Mouse (Mus musculus): ENCODE measurements around the gene M6pr.
"Not testable (repeated sequence)": the region's sequence is repeated elsewhere in the genome, so short reads cannot be mapped to it uniquely, and the experiment has no call there.

The M6pr gene

GRCm38 (mm10) chr6:122343719-122344118 lies 35.2 kb downstream of the M6pr start:
- DNase-seq: no peak

GRCm38 (mm10) chr6:122344386-122345116 lies 36.0 kb downstream of the M6pr start:
- DNase-seq: no peak

- no peak for DNase-seq
These were observed 37.2 kb downstream of the M6pr start for GRCm38 (mm10) chr6:122345731-122346130.

GRCm38 (mm10) chr6:122346399-122346798 lies 37.9 kb downstream of the M6pr start:
- DNase-seq: no peak

- not testable (repeated sequence) for DNase-seq
These were observed 38.8 kb downstream of the M6pr start for GRCm38 (mm10) chr6:122347326-122347725.

GRCm38 (mm10) chr6:122355909-122356308 lies 47.4 kb downstream of the M6pr start:
- DNase-seq: no peak

GRCm38 (mm10) chr6:122357089-122357488 lies 48.6 kb downstream of the M6pr start:
- DNase-seq: no peak

- DNase-seq: no peak
These were observed 57.2 kb downstream of the M6pr start for GRCm38 (mm10) chr6:122365706-122366105.

GRCm38 (mm10) chr6:122366287-122366686 lies 57.8 kb downstream of the M6pr start:
- DNase-seq: no peak

GRCm38 (mm10) chr6:122366976-122367375 lies 58.5 kb downstream of the M6pr start:
- no peak for DNase-seq

Data from cerebellum, postnatal 36 days (tissue).